Mouse (Mus musculus) bone marrow, adult 2 months (tissue): ENCODE data around the gene Cers3. TPM values are rescaled to one million over a fixed set of nuclear protein-coding genes. Genes with fewer than 3 reads are reported as not detected.
A peak's percentile ranks its signal among the peaks of the same experiment; 100 is the strongest.

Source experiments
- H3K27ac ChIP-seq: fragments of 200-500 bp; 2 replicates; pipeline ENCODE4 v1.5.1; 2012; ENCODE audit warnings: low read depth, mild to moderate bottlenecking, control low read depth, inconsistent platforms, low read length; ENCODE audit not compliant: control insufficient read depth, poor library complexity, insufficient read depth
- H3K4me1 ChIP-seq: fragments of 200-500 bp; 2 replicates; pipeline ENCODE4 v1.6.1; 2011; ENCODE audit warnings: low read length; ENCODE audit not compliant: control insufficient read depth, insufficient read depth
- H3K4me3 ChIP-seq: fragments of 200-500 bp; replicated peaks from 2 replicates; pipeline ENCODE3; 2011; ENCODE audit warnings: mild to moderate bottlenecking, low read depth, low read length, control low read depth; ENCODE audit not compliant: control insufficient read depth
- CTCF ChIP-seq: fragments of 200-500 bp; IDR thresholded peaks from 2 replicates; pipeline ENCODE4 v1.5.1; 2011; ENCODE audit warnings: low read length, control low read depth; ENCODE audit not compliant: control insufficient read depth, insufficient read depth
- POLR2A ChIP-seq: fragments of 200-500 bp; IDR thresholded peaks from 2 replicates; pipeline ENCODE4 v1.6.1; 2011; ENCODE audit warnings: low read depth, mild to moderate bottlenecking, control low read depth, low read length, borderline replicate concordance; ENCODE audit not compliant: control insufficient read depth
- WGBS: fragments of 180-500 bp; shearing (Covaris S2); methylation state at CpG from one replicate; pipeline ENCODE4 v1.1.7; 2018; 5-methylcytosine and 5-hydroxymethylcytosine counted together
- polyA plus RNA-seq: library from polyadenylated mRNA; stranded (reverse); fragments of >200 nt; gene quantifications from 2 replicates; pipeline ENCODE4 v1.2.4, GENCODE M21; 2011; ENCODE audit warnings: low replicate concordance; ENCODE audit not compliant: missing spikeins, insufficient read depth, insufficient read length

Gene Cers3
- polyA plus RNA-seq, 1 experiment = 0.97 TPM

GRCm38 (mm10) chr7:66806801-66807200, 63.5 kb downstream of the Cers3 start:
- 67% methylated on average over 3 of the region's 3 CpGs for WGBS
- TF ChIP-seq CTCF (no peak), POLR2A (no peak)
- no peak overlapping the region for H3K4me3 ChIP-seq
- H3K27ac ChIP-seq = no peak overlapping the region
- H3K4me1 ChIP-seq = no peaks in the 10 kb centered on the region; the same call in 1 of the 2 replicates

DNA sequence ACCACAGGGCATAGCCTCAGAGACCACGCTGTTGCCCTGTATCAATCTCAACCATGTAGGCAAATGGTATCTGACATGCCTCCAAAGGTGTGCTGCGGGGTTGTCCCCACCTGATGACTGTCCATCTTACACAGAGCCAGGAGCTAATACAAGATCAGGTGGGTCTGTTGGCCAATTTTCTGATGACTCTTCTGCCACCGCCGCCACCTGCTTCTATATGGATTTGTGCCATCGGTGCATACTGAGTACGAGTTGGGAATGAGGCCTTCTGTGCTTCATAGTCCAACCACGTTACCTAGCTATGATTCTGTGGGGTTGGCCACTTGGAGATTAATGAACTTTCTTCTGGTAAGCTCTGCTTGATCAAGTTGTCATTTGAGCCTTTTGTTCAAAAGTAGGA, 67.1 kb downstream of the Cers3 start:
- no peaks in the 10 kb centered on the region; the same call in 1 of the 2 replicates for H3K4me1 ChIP-seq
- no peak for TF ChIP-seq CTCF
- 84% methylated on average over 7 of the region's 7 CpGs for WGBS
- H3K4me3 ChIP-seq = no peak overlapping the region
- no peak overlapping the region for H3K27ac ChIP-seq

DNA sequence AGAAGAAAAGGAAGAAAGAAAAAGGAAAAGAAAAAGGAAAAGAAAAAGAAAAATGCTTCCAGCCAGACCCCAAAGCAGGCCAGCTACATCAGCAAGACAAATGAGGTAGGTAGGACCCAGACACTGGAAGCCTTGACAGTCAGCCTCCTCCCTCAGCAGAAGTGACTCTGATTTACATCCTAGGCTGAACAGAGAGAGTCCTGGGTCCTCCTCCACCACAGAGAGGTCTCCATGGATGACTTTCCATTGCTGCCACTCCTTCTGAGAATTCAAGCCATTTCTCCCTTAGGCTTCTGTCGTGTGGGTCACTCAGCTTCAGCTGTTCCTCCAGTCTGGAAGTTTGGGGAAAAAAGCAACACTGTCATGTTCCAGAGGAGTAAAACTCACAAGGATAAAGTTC, 68.0 kb downstream of the Cers3 start:
- no peak for TF ChIP-seq CTCF
- no peak for TF ChIP-seq POLR2A
- no peak overlapping the region for H3K4me3 ChIP-seq
- H3K27ac ChIP-seq = no peak overlapping the region
- no peaks in the 10 kb centered on the region; the same call in 1 of the 2 replicates for H3K4me1 ChIP-seq
- WGBS = 75% methylated on average over 1 of the region's 1 CpGs

GRCm38 (mm10) chr7:66812289-66812688, 69.0 kb downstream of the Cers3 start:
- no peak for TF ChIP-seq POLR2A
- TF ChIP-seq CTCF = no peak
- 81% methylated on average over 4 of the region's 4 CpGs for WGBS
- H3K4me3 ChIP-seq = no peak overlapping the region

DNA sequence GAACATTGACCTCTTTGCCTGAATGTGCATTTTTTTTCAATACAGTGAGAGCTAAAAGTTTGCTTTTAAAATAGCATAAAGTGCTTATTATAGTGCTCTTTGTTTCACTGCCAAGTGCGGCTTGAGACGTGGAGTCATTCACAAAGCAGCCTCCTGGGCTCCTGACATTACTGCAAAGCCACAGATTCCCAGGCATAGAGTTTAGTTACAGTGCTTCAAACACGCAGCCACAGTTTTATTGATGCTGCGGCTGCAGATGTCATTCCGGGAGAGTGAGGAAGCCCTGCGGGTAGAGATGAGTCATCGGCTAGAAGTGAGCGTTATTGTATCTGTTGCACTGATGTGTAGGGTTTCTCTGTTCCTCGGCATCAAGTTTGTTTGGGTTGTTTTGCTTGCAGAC, 69.4 kb downstream of the Cers3 start:
- 69% methylated on average over 9 of the region's 9 CpGs for WGBS
- Histone ChIP-seq H3K27ac (no peak overlapping the region), H3K4me3 (no peak overlapping the region), H3K4me1 (no peaks in the 10 kb centered on the region; the same call in 1 of the 2 replicates)
- TF ChIP-seq CTCF (no peak), POLR2A (no peak)

More at GRCm38 (mm10) chr7:66812289-66812688, 69.0 kb downstream of the Cers3 start:
- Histone ChIP-seq H3K27ac (no peak overlapping the region), H3K4me1 (no peaks in the 10 kb centered on the region; the same call in 1 of the 2 replicates)

DNA sequence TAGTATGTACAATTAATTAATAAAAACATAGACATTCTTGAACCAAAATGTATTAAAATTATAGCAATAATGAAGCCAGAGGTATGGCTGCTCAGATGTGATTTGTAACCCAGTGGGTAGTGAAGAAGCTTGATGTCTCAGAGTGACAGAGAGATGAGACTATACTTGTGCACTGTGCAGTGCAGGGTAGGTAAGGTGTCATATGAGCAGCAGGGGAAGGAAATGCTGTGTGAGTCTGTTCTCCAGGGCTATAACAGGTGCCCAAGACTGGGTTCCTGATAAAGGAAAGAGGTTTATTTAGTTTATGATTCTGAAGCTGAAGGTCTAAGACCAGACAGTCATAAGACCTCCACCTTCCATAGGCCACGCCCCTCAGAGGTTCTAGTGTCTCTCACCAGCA, 69.9 kb downstream of the Cers3 start:
- no peaks in the 10 kb centered on the region; the same call in 1 of the 2 replicates for H3K4me1 ChIP-seq
- TF ChIP-seq POLR2A (no peak), CTCF (no peak)
- no peak overlapping the region for H3K4me3 ChIP-seq
- H3K27ac ChIP-seq = no peak overlapping the region
- 70% methylated on average over 1 of the region's 1 CpGs for WGBS

GRCm38 (mm10) chr7:66815526-66815925, 72.2 kb downstream of the Cers3 start:
- Histone ChIP-seq H3K4me1 (no peaks in the 10 kb centered on the region), H3K4me3 (no peak overlapping the region), H3K27ac (no peak overlapping the region)
- TF ChIP-seq CTCF (no peak), POLR2A (no peak)
- 86% methylated on average over 6 of the region's 6 CpGs for WGBS

DNA sequence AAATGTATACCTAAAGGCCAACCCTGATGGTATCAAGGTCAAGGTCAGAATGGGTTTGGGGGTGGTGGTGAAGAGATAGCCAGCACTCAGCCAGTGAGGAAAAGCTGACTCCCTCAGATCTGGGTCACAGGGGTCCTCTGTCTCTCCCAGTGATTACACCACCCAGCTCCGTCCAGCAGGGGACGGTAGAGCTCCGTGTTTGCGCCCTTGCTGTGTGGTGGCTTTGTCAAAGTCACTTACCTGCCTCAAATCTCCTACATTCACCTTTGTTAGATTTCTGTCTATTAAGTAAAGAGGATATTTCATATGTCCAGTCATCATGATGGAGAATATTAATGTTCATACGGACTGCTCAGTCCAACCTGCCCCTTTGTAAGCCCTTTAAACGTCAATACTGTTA, 76.7 kb downstream of the Cers3 start:
- peak; percentile 77 for TF ChIP-seq CTCF
- TF ChIP-seq POLR2A = no peak
- H3K4me3 ChIP-seq = no peak overlapping the region
- no peaks in the 10 kb centered on the region; the same call in 1 of the 2 replicates for H3K4me1 ChIP-seq
- 46% methylated on average over 6 of the region's 6 CpGs for WGBS
- H3K27ac ChIP-seq = no peak overlapping the region

GRCm38 (mm10) chr7:66830803-66831202, 87.5 kb downstream of the Cers3 start:
- TF ChIP-seq POLR2A (no peak), CTCF (no peak)
- Histone ChIP-seq H3K27ac (no peak overlapping the region), H3K4me3 (no peak overlapping the region), H3K4me1 (no peaks in the 10 kb centered on the region)
- 68% methylated on average over 5 of the region's 5 CpGs for WGBS
